Mouse (Mus musculus): ENCODE measurements around the gene AF067063. TPM values are rescaled to one million over a fixed set of nuclear protein-coding genes. Genes with fewer than 3 reads are reported as not detected.

The AF067063 gene
- polyA plus RNA-seq, 1 experiment from 2014 or later, result not detected

DNA sequence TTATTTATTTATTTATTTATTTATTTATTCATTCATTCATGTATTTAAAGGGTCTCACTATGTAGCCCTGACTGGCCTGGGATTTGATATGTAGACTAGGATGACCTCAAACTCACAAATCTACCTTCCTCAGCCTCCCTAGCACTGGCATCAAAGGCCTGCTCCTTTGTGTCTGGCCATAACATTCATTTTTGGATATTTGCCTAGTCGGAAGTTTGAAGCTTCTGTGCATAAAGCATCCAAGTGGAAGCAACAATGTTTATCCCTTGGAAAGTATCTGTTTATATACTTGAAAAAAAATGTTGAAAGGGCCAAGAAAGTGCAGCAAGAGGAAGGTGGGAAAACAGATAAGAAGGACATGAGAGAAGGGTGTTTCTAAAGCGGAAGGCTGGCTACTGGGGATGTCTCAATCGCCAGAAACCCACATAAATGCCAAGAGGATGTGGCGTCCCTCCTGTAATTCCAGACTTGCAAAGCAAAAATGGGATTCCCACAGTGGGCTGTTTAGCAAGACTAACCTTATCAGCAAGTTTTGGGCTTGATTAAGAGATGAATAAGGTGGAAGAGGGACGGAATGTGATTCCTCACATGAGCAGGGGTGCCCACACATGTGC is 37.1 kb downstream of the AF067063 start:
- Histone ChIP-seq H3K4me3 (no peak overlapping the region), H3K36me3 (peaks cover 12% of the 10 kb centered on the region), H3K4me1 (peaks cover 7% of the 10 kb centered on the region; the same call in 1 of the 2 replicates), H3K9me3 (no peaks in the 10 kb centered on the region), H3K27ac (no peak overlapping the region), H3K27me3 (ENCODE audit: insufficient read depth, poor library complexity, severe bottlenecking) (no peaks in the 10 kb centered on the region)
- DNase-seq (ENCODE audit: low spot score), result no peak
- 68% methylated on average over 5 of the region's 5 CpGs for WGBS

DNA sequence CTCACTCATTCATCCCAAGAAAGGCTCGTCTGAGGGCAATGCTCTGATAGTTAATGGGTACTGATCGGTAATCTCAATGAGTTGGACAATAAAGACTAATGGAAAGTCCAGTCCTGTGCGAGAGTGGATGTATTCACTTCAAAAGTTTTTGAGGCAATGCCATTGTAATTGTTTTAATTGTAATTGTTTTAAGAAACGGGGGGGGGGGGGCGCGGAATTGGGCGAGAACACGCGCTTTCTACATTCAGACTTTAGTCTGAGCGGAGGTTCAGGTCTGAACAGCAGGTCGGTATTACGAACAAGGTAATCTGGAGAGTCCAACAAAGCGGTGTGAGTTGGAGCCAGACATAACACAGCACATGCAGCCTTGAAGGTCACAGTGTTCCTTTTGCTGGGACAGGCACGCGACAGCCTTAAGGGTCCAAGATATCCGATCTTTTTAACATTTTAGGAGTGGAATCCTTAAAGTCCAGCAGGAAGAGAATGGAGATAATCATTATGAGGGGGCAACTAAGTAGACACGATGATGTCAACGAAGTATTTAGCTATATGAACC is 38.4 kb downstream of the AF067063 start:
- Histone ChIP-seq H3K36me3 (peaks cover 21% of the 10 kb centered on the region), H3K4me1 (peaks cover 7% of the 10 kb centered on the region; the same call in 1 of the 2 replicates), H3K9me3 (no peaks in the 10 kb centered on the region), H3K27ac (peak overlapping the region; percentile 97), H3K4me3 (peak overlapping the region; percentile 87), H3K27me3 (ENCODE audit: insufficient read depth, poor library complexity, severe bottlenecking) (no peaks in the 10 kb centered on the region)
- 5% methylated on average over 18 of the region's 18 CpGs for WGBS
- DNase-seq (ENCODE audit: low spot score), result no peak

GRCm38 (mm10) chr13:119790761-119791579 is 39.0 kb downstream of the AF067063 start, which contains the start of gene Zfp131:
TSS of gene Zfp131 (minus strand) at chr13:119790889.
- peak within 1 kb of the TSS; percentile 87 for H3K4me3 ChIP-seq
- WGBS, result under 1% methylated on average over 85 of the region's 86 CpGs
- H3K27ac ChIP-seq, result peak within 1 kb of the TSS; percentile 97
- no peaks in the 10 kb centered on the region for H3K27me3 ChIP-seq (ENCODE audit: insufficient read depth, poor library complexity, severe bottlenecking)
- H3K36me3 ChIP-seq, result peaks cover 28% of the 10 kb centered on the region
- peaks cover 7% of the 10 kb centered on the region; the same call in 1 of the 2 replicates for H3K4me1 ChIP-seq
- DNase-seq (ENCODE audit: low spot score), result peak; percentile 97
- no peaks in the 10 kb centered on the region for H3K9me3 ChIP-seq

GRCm38 (mm10) chr13:119789851-119790717 is 39.9 kb downstream of the AF067063 start:
- peak; percentile 81 for DNase-seq (ENCODE audit: low spot score)
- H3K27me3 ChIP-seq (ENCODE audit: insufficient read depth, poor library complexity, severe bottlenecking), result no peaks in the 10 kb centered on the region
- H3K9me3 ChIP-seq, result no peaks in the 10 kb centered on the region
- H3K27ac ChIP-seq, result peak overlapping the region; percentile 97
- H3K36me3 ChIP-seq, result peaks cover 37% of the 10 kb centered on the region
- peak overlapping the region; percentile 87 for H3K4me3 ChIP-seq
- WGBS, result 2% methylated on average over 53 of the region's 66 CpGs
- peaks cover 7% of the 10 kb centered on the region; the same call in 1 of the 2 replicates for H3K4me1 ChIP-seq

DNA sequence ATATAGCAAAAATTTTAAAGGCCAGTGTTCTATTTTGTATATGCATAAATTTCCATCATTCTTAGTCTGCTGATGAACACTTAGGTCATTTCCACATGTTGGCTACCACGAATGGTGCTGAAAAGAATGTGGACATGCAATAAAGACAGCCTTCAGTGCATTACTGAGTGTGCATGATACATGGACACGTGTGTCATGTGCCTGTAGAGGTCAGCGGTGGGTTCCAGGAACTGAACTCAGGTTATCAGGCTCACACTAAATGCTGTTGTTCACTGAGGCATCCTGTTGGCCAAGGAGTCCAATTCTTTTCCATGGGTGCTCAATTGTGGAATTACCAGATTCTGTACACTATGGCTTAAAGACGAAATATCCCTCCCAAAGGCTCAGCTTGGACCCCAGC is 46.4 kb downstream of the AF067063 start:
- no peak overlapping the region for H3K27ac ChIP-seq
- no peaks in the 10 kb centered on the region for H3K4me1 ChIP-seq
- no peaks in the 10 kb centered on the region for H3K27me3 ChIP-seq (ENCODE audit: insufficient read depth, poor library complexity, severe bottlenecking)
- DNase-seq (ENCODE audit: low spot score), result no peak
- H3K4me3 ChIP-seq, result no peak overlapping the region
- H3K36me3 ChIP-seq, result peaks cover 89% of the 10 kb centered on the region
- no peaks in the 10 kb centered on the region for H3K9me3 ChIP-seq
- 92% methylated on average over 4 of the region's 4 CpGs for WGBS

Other genes with a start within 250 kb of the AF067063 start
- 0.04 TPM in 1 of 2 replicates, not detected in the other for gene Ccl28, start 206.4 kb downstream of the AF067063 start, polyA plus RNA-seq (2016; fragmentation: Nextera tagmentation; extraction: Ambion mirVana)
- 141 and 143 TPM in 2 replicates for gene Hmgcs1, start 139.8 kb downstream of the AF067063 start, polyA plus RNA-seq (2016; fragmentation: Nextera tagmentation; extraction: Ambion mirVana)
- gene Nim1k, start 74.3 kb downstream of the AF067063 start, polyA plus RNA-seq (2016; fragmentation: Nextera tagmentation; extraction: Ambion mirVana), result 0.43 and 0.57 TPM in 2 replicates
- gene Zfp131, start 39.3 kb downstream of the AF067063 start, polyA plus RNA-seq (2016; fragmentation: Nextera tagmentation; extraction: Ambion mirVana), result 23.5 and 29.8 TPM in 2 replicates
- gene D13Ertd608e, start 5.8 kb upstream of the AF067063 start, polyA plus RNA-seq (2016; fragmentation: Nextera tagmentation; extraction: Ambion mirVana), result not detected in 2 replicates
- gene Tcstv1, start 64.6 kb upstream of the AF067063 start, polyA plus RNA-seq (2016; fragmentation: Nextera tagmentation; extraction: Ambion mirVana), result not detected in 2 replicates
- gene Gm21761, start 99.1 kb upstream of the AF067063 start, polyA plus RNA-seq (2016; fragmentation: Nextera tagmentation; extraction: Ambion mirVana), result not detected in 2 replicates
- not detected in 2 replicates for gene B020031M17Rik, start 120.6 kb upstream of the AF067063 start, polyA plus RNA-seq (2016; fragmentation: Nextera tagmentation; extraction: Ambion mirVana)
- not detected in 2 replicates for gene Gm36079, start 196.8 kb upstream of the AF067063 start, polyA plus RNA-seq (2016; fragmentation: Nextera tagmentation; extraction: Ambion mirVana)
- not detected in 2 replicates for gene Gm21188, start 222.0 kb upstream of the AF067063 start, polyA plus RNA-seq (2016; fragmentation: Nextera tagmentation; extraction: Ambion mirVana)

Data from heart, embryonic 10.5 days (tissue).